Mouse (Mus musculus) limb, embryonic 14.5 days (tissue): ENCODE data around the gene Slc22a12. TPM values are rescaled to one million over a fixed set of nuclear protein-coding genes. Genes with fewer than 3 reads are reported as not detected.

Experiments
- ATAC-seq: fragments of 200-750 bp; cut with Nextera tagmentation; 2 replicates; pipeline ENCODE4 v1.8.0; 2017; ENCODE audit warnings: low read depth, moderate number of reproducible peaks, moderate TSS enrichment; ENCODE audit not compliant: low FRiP score
- DNase-seq: peaks from one replicate; pipeline ENCODE4 v3.0.0-alpha.2; 2015; ENCODE audit warnings: low spot score
- H3K27ac ChIP-seq: fragments of 300-500 bp; sonication (generic); replicated peaks from 2 replicates; pipeline ENCODE4 v1.5.1; 2014; ENCODE audit warnings: low read depth, mild to moderate bottlenecking, low read length, moderate library complexity, mixed read lengths
- H3K27me3 ChIP-seq: fragments of 300-500 bp; sonication (generic); 2 replicates; pipeline ENCODE4 v1.6.1; 2014; ENCODE audit warnings: low read length, mixed read lengths; ENCODE audit not compliant: control insufficient read depth, insufficient read depth
- H3K36me3 ChIP-seq: fragments of 300-500 bp; sonication (generic); 2 replicates; pipeline ENCODE4 v1.6.1; 2014; ENCODE audit warnings: mild to moderate bottlenecking, low read length, moderate library complexity, mixed read lengths; ENCODE audit not compliant: control insufficient read depth, insufficient read depth
- H3K4me1 ChIP-seq: fragments of 300-500 bp; sonication (generic); 2 replicates; pipeline ENCODE4 v1.6.1; 2014; ENCODE audit warnings: antibody characterized with exemption, low read length, mixed read lengths; ENCODE audit not compliant: control insufficient read depth, insufficient read depth
- H3K4me2 ChIP-seq: fragments of 300-500 bp; sonication (generic); replicated peaks from 2 replicates; pipeline ENCODE4 v1.6.1; 2014; ENCODE audit warnings: low read depth, mild to moderate bottlenecking, low read length, moderate library complexity; ENCODE audit not compliant: severe bottlenecking
- H3K4me3 ChIP-seq: fragments of 300-500 bp; sonication (generic); replicated peaks from 2 replicates; pipeline ENCODE4 v1.5.1; 2014; ENCODE audit warnings: low read length
- H3K9ac ChIP-seq: fragments of 300-500 bp; sonication (generic); 2 replicates; pipeline ENCODE4 v1.6.1; 2014; ENCODE audit warnings: mild to moderate bottlenecking, low read depth, low read length, moderate library complexity; ENCODE audit not compliant: severe bottlenecking
- H3K9me3 ChIP-seq: fragments of 300-500 bp; sonication (generic); 2 replicates; pipeline ENCODE4 v1.6.1; 2016; ENCODE audit warnings: low read length; ENCODE audit not compliant: control insufficient read depth
- POLR2A ChIP-seq: fragments of 200-500 bp; IDR thresholded peaks from 2 replicates; pipeline ENCODE4 v1.8.0; 2012; ENCODE audit warnings: inconsistent platforms, mild to moderate bottlenecking, moderate library complexity, borderline replicate concordance; ENCODE audit not compliant: insufficient read depth, insufficient read length; ENCODE audit errors: extremely low read depth
- WGBS: fragments of 180-500 bp; shearing (Covaris S2); extraction: QIAGEN DNeasy Blood & Tissue Kit; methylation state at CpG from one replicate; pipeline ENCODE4 v1.1.7; 2014; 5-methylcytosine and 5-hydroxymethylcytosine counted together
- polyA plus RNA-seq, 2 experiments: library from polyadenylated mRNA; depleted of rRNA in 1 of 2; stranded (reverse) in 1 of 2; unstranded in 1 of 2; fragments of >200 nt; fragmentation: Nextera tagmentation in 1 of 2; extraction: Ambion mirVana in 1 of 2; gene quantifications; 2 replicates each; pipeline versions ENCODE4 v1.2.1 to v1.2.3; 2012 to 2014

Gene Slc22a12
- polyA plus RNA-seq (2012; rRNA removed) (not detected in 2 replicates), polyA plus RNA-seq (2014; fragmentation: Nextera tagmentation; extraction: Ambion mirVana) (not detected in 2 replicates)

DNA sequence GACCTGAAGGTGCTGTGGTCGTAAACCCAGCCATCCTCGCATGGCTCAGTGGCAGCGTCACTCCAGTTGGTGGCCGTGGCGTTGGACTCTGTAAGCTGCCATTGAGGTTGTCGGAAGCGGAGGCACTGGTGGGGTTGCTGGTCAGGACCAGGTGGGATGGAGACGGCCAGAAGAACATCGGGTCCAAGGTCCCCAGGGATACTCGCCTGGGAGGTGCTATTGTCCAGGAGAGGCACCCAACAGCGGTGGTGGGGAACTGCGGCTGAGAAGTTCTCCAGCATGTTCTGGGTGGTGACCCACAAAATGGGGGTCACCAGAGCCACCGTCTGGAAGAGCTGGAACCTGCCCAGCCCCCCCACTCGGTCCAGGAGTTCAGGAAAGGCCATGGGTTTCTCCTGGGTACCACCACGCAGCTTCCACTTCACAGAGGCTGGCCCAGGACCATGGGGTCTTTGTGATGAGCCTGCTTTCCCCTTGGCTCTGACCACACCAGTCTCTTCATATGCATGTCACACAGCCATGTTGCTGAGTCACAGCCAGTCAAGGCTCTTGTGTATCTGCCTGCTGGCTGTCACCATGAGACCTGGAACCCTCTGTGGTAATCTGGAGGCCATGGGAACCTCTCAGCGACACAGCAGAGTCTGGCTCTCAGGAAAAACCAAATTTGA is at the start of gene Slc22a12:
Gene Slc22a12 (minus strand): TSS at position 666 of the 668 bp plus-strand sequence.
- Histone ChIP-seq H3K4me2 (no peak within 1 kb of the TSS), H3K27me3 (no peaks in the 10 kb centered on the region), H3K36me3 (no peaks in the 10 kb centered on the region), H3K27ac (no peak within 1 kb of the TSS), H3K4me3 (no peak within 1 kb of the TSS), H3K9ac (no peak within 1 kb of the TSS), H3K4me1 (no peaks in the 10 kb centered on the region), H3K9me3 (no peaks in the 10 kb centered on the region)
- no peak for TF ChIP-seq POLR2A
- DNase-seq (no peak), ATAC-seq (no peak)
- WGBS, result 91% methylated on average over 16 of the region's 16 CpGs

DNA sequence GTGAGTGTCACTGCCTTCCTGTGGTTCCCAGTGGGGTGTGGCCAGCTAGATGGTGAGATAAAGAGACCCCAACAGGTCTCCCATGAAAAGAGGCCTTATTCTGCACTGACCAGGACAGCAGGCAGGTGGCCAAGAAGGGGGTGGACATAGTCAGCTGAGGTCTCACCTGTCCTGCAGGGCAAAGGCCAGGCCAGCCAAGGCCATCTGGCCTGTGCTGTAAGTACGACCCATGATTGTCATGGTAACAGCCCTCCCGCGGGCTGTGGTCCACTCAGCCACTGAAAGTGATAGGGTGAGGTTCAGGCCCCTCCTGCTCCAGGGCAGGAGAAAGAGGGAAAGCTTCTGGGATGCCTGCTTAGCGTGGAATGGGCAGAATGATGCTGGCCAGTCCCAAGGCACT is 29.2 kb upstream of the Slc22a12 start:
- 33% methylated on average over 4 of the region's 4 CpGs for WGBS
- no peak for DNase-seq
- no peak for TF ChIP-seq POLR2A
- Histone ChIP-seq H3K4me3 (no peak overlapping the region), H3K36me3 (no peaks in the 10 kb centered on the region), H3K4me2 (no peak overlapping the region), H3K27ac (no peak overlapping the region), H3K4me1 (peaks cover 3% of the 10 kb centered on the region; the same call in 1 of the 2 replicates), H3K9me3 (no peaks in the 10 kb centered on the region), H3K27me3 (no peaks in the 10 kb centered on the region), H3K9ac (no peak overlapping the region)
- ATAC-seq, result no peak

DNA sequence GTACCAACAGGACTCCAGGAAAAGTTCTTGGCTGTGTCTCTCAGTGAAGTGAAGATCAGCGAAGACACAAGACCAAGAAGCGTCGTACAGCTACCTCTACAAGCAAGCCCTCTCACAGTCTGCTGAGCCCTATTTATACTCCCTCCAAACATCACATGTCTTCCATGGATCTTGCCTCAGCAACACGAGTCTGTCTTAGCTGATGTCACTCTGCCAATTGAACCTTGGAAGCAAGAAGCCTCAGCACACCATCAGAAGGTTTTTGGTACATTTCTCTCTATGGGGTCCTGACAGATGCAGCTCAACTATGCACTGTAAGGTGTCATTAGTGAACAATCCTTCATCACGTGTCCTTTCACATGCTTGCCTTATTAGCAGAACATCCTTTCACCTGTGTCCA is 28.6 kb upstream of the Slc22a12 start:
- Histone ChIP-seq H3K27me3 (no peaks in the 10 kb centered on the region), H3K9ac (no peak overlapping the region), H3K4me2 (no peak overlapping the region), H3K4me1 (no peaks in the 10 kb centered on the region), H3K27ac (no peak overlapping the region), H3K36me3 (no peaks in the 10 kb centered on the region), H3K9me3 (no peaks in the 10 kb centered on the region), H3K4me3 (no peak overlapping the region)
- DNase-seq, result no peak
- TF ChIP-seq POLR2A, result no peak
- no peak for ATAC-seq
- 79% methylated on average over 5 of the region's 5 CpGs for WGBS

DNA sequence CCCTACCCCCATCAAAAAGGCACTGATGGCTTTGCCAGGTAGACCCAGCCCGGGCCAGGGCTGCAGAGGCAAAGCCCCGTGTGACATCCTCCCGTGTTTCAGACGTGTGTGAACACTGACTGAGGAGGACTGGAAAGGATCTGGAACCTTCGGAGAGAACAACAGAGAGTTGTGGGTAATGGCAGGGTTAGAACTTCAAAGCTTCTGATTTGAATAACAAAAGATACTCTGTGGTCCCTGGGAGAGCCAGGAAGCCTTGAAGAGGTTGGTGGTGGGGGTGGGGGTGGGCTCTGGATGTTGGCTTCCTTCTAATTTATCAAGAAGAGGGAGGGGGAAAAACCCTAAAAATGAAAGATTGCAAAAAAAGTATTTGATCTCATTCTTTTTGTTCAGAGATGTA is 26.7 kb upstream of the Slc22a12 start:
- no peaks in the 10 kb centered on the region for H3K9me3 ChIP-seq
- ATAC-seq, result no peak
- WGBS, result 37% methylated on average over 5 of the region's 5 CpGs

DNA sequence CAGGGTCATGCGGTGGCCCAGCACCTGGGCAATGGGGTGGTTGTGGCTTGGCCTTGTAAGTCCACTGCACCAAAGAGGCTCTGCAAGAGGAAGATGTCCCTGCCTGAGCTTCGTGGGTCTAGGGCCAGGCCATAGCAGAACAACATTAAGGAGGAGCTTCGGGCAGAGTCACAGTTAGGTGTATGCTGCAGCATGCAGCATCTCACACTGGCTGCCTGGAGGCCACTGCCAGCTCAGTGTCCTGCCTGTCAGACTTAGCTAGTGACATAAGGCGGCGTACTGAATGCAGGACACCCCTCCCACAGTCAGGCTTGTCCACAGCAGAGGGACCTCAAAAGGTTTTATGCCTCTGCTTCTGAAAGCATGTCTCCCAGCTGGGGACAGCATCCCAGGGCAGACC is 26.2 kb upstream of the Slc22a12 start:
- H3K27me3 ChIP-seq, result no peaks in the 10 kb centered on the region
- H3K27ac ChIP-seq, result no peak overlapping the region
- no peaks in the 10 kb centered on the region for H3K9me3 ChIP-seq
- H3K4me1 ChIP-seq, result no peaks in the 10 kb centered on the region
- DNase-seq, result no peak
- 74% methylated on average over 5 of the region's 5 CpGs for WGBS
- H3K4me3 ChIP-seq, result no peak overlapping the region
- no peak for ATAC-seq
- TF ChIP-seq POLR2A, result no peak
- H3K9ac ChIP-seq, result no peak overlapping the region
- H3K36me3 ChIP-seq, result no peaks in the 10 kb centered on the region
- no peak overlapping the region for H3K4me2 ChIP-seq

More for the DNA sequence above, 26.7 kb upstream of the Slc22a12 start:
- Histone ChIP-seq H3K4me2 (no peak overlapping the region), H3K27ac (no peak overlapping the region), H3K27me3 (no peaks in the 10 kb centered on the region), H3K9ac (no peak overlapping the region), H3K4me1 (no peaks in the 10 kb centered on the region), H3K4me3 (no peak overlapping the region), H3K36me3 (no peaks in the 10 kb centered on the region)
- TF ChIP-seq POLR2A, result no peak
- DNase-seq, result no peak
